Mouse (Mus musculus) liver, embryonic 15.5 days (tissue): ENCODE data around the gene Ap3b2. TPM values are rescaled to one million over a fixed set of nuclear protein-coding genes. Genes with fewer than 3 reads are reported as not detected.

Experiments
- ATAC-seq: fragments of 200-750 bp; cut with Nextera tagmentation; 2 replicates; pipeline ENCODE4 v1.8.0; 2017; ENCODE audit warnings: moderate number of reproducible peaks, mild to moderate bottlenecking, moderate library complexity; ENCODE audit not compliant: insufficient read depth
- H3K27ac ChIP-seq: fragments of 300-500 bp; sonication (generic); replicated peaks from 2 replicates; pipeline ENCODE4 v1.5.1; 2015; ENCODE audit warnings: mild to moderate bottlenecking, inconsistent platforms
- H3K27me3 ChIP-seq: fragments of 300-500 bp; sonication (generic); 2 replicates; pipeline ENCODE4 v1.6.1; 2015; ENCODE audit warnings: mild to moderate bottlenecking, inconsistent platforms
- H3K36me3 ChIP-seq: fragments of 300-500 bp; sonication (generic); replicated peaks from 2 replicates; pipeline ENCODE4 v1.6.1; 2015; ENCODE audit warnings: moderate library complexity, mild to moderate bottlenecking, inconsistent platforms
- H3K4me1 ChIP-seq: fragments of 300-500 bp; sonication (generic); replicated peaks from 2 replicates; pipeline ENCODE4 v1.6.1; 2015; ENCODE audit warnings: inconsistent platforms
- H3K4me2 ChIP-seq: fragments of 300-500 bp; sonication (generic); 2 replicates; pipeline ENCODE4 v1.6.1; 2015; ENCODE audit warnings: moderate library complexity, mild to moderate bottlenecking, inconsistent platforms
- H3K4me3 ChIP-seq: fragments of 300-500 bp; sonication (generic); replicated peaks from 2 replicates; pipeline ENCODE4 v1.5.1; 2015; ENCODE audit warnings: mild to moderate bottlenecking, inconsistent platforms
- H3K9ac ChIP-seq: fragments of 300-500 bp; sonication (generic); 2 replicates; pipeline ENCODE4 v1.6.1; 2015; ENCODE audit warnings: moderate library complexity, mild to moderate bottlenecking, inconsistent platforms
- H3K9me3 ChIP-seq: fragments of 300-500 bp; sonication (generic); replicated peaks from 2 replicates; pipeline ENCODE4 v1.6.1; 2016; ENCODE audit warnings: inconsistent platforms
- WGBS: fragments of 180-500 bp; shearing (Covaris S2); methylation state at CpG from one replicate; pipeline ENCODE4 v1.1.7; 2015; ENCODE audit warnings: mixed read lengths; ENCODE audit not compliant: insufficient replicate concordance; 5-methylcytosine and 5-hydroxymethylcytosine counted together
- microRNA counts: library from miRNA; unstranded; fragments of <30 nt; microRNA quantifications from one replicate; lab custom pipeline; 2016
- polyA plus RNA-seq: library from polyadenylated mRNA; unstranded; fragments of >200 nt; fragmentation: Nextera tagmentation; extraction: Ambion mirVana; gene quantifications from 2 replicates; pipeline ENCODE4 v1.2.1, GENCODE M21; 2015

Ap3b2 gene
- polyA plus RNA-seq, 1 experiment from 2014 or later = 0.09 TPM

DNA sequence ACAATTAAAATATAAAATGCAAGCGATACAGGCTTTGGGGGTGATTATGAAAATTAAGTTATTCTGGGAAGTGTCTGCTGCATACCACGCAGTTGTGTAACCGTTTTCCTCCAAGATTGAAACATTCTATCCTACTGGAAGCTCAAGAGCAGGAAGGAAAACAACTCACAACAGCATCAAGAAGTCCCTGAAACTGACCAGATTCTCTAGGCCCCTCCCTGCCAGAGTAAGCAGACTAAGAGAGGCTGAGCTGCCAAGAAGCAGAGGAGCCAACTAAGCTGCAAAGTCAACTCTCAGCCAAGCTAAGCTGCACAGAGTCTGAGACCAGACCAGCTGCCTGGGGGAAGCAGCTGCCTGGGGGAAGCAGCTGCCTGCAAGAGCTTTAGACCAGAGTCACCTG lies 18.5 kb downstream of the Ap3b2 start:
- peaks cover 20% of the 10 kb centered on the region for H3K27me3 ChIP-seq
- ATAC-seq = no peak

DNA sequence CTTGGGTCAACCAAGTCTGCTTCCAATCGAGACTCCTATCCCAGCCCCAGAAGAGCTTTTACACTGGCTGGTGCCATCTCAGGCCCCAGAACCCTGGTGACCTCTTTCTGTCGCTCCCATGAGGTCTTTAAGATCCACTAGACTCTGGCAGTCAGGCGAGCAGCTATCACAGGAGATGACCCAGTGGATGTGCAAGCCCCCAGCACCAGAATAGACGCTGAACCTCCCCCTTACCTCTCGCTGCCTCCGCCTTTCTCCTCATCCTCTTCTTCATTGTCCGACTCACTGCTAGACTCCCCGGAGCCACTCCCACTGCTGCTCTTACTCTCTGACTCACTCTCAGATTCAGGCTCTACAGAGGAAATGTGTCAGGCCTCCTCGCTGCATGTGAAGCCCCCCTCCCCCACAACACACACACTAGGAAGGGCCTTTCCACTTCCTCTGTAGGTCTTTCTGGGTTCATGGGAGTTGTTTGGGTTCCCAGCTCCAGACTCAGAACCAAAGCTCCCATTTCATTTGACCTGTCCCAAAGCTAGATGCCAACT lies 28.7 kb downstream of the Ap3b2 start:
- 46% methylated on average over 9 of the region's 9 CpGs for WGBS
- Histone ChIP-seq H3K36me3 (no peaks in the 10 kb centered on the region), H3K4me2 (no peak overlapping the region), H3K9me3 (no peaks in the 10 kb centered on the region), H3K4me1 (no peaks in the 10 kb centered on the region), H3K4me3 (no peak overlapping the region), H3K27ac (no peak overlapping the region), H3K27me3 (no peaks in the 10 kb centered on the region; the same call in 1 of the 2 replicates), H3K9ac (no peak overlapping the region)
- ATAC-seq = no peak

More for the DNA sequence above, 18.5 kb downstream of the Ap3b2 start:
- Histone ChIP-seq H3K36me3 (no peaks in the 10 kb centered on the region), H3K9me3 (no peaks in the 10 kb centered on the region), H3K4me3 (no peak overlapping the region), H3K4me2 (no peak overlapping the region), H3K4me1 (no peaks in the 10 kb centered on the region), H3K27ac (no peak overlapping the region), H3K9ac (no peak overlapping the region)
- WGBS = 38% methylated on average over 3 of the region's 3 CpGs

DNA sequence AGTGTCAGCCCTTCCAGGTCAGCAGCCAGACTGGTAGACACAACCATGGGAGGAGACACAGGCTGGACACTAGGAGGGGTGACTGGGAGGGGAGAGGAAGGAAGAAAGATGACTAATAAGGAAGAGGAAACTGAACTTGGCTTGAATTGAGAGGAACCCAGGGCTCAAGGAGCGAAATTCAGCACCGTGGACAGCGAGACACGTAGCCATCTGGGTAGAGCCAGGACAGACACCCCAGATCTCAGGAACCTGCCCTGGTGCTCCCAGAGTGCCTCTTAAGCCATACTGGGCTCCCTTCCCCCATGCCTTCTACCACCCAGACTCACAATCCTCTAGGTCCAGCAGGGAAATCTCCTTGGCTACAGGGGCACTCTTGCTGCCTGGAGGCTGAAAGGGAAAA lies 29.6 kb downstream of the Ap3b2 start:
- no peaks in the 10 kb centered on the region for H3K9me3 ChIP-seq
- no peak overlapping the region for H3K9ac ChIP-seq
- H3K4me2 ChIP-seq = no peak overlapping the region
- no peak for ATAC-seq
- H3K27me3 ChIP-seq = peaks cover 5% of the 10 kb centered on the region; the same call in 1 of the 2 replicates
- no peak overlapping the region for H3K27ac ChIP-seq
- no peaks in the 10 kb centered on the region for H3K4me1 ChIP-seq
- no peaks in the 10 kb centered on the region for H3K36me3 ChIP-seq
- H3K4me3 ChIP-seq = no peak overlapping the region
- 1% methylated on average over 4 of the region's 4 CpGs for WGBS

DNA sequence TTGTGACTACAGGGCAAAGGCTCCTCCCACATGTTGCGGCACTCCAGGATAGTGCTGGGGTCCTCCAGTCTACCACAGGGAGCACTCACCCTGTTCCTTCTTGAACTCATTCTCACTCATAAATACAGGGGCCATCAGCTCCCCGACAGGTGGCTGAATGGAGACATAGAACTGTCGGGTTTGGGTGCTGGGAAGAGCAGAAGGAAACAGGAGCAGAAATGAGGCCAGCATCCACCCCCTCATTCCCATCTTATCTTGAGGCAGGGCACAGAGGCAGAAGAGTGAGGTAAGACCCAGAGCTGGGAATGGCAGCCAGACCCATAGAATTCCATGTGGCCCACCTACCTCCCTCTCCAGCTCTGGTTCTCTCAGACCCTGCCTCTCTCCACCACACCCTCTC lies 30.9 kb downstream of the Ap3b2 start:
- Histone ChIP-seq H3K9me3 (no peaks in the 10 kb centered on the region), H3K4me1 (no peaks in the 10 kb centered on the region), H3K4me3 (no peak overlapping the region), H3K27me3 (peaks cover 16% of the 10 kb centered on the region; the same call in 1 of the 2 replicates), H3K9ac (no peak overlapping the region), H3K4me2 (no peak overlapping the region), H3K36me3 (no peaks in the 10 kb centered on the region), H3K27ac (no peak overlapping the region)
- 60% methylated on average over 3 of the region's 3 CpGs for WGBS
- ATAC-seq = no peak

DNA sequence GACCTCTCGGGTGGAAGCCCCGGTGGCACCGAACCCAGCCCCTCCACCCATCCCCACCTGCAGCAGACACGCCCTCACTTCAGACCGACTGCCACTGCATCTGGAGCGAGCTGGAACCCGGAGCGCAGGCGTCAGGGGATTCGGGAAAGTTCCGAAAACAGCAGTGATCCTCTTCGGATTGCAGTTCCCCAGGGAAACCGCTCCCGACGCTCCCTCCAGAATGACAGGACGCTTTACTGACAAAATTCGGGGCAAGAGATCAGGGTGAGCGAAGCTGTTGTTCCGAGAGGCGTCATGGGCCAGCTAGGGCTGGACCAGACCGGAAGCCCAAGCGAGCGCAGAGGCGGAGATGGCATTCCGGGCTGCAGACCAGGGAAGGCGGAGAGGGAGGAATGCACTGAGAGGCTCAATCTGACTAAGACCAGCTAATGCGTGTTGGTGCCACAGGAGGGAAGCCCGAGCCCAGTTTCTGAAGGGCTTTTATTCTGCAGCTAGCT lies 38.5 kb downstream of the Ap3b2 start, which contains the start of gene Cpeb1:
Gene Cpeb1 (minus strand): TSS at position 311 of the 497 bp plus-strand sequence.
- no peaks in the 10 kb centered on the region for H3K36me3 ChIP-seq
- no peak within 1 kb of the TSS for H3K9ac ChIP-seq
- H3K27ac ChIP-seq = no peak within 1 kb of the TSS
- peak within 1 kb of the TSS; percentile 47 for H3K4me3 ChIP-seq
- H3K9me3 ChIP-seq = no peaks in the 10 kb centered on the region
- peaks cover 15% of the 10 kb centered on the region for H3K4me1 ChIP-seq
- WGBS = 3% methylated on average over 28 of the region's 28 CpGs
- peak within 1 kb of the TSS; percentile 70 for H3K4me2 ChIP-seq
- no peak for ATAC-seq
- H3K27me3 ChIP-seq = peaks cover 86% of the 10 kb centered on the region

DNA sequence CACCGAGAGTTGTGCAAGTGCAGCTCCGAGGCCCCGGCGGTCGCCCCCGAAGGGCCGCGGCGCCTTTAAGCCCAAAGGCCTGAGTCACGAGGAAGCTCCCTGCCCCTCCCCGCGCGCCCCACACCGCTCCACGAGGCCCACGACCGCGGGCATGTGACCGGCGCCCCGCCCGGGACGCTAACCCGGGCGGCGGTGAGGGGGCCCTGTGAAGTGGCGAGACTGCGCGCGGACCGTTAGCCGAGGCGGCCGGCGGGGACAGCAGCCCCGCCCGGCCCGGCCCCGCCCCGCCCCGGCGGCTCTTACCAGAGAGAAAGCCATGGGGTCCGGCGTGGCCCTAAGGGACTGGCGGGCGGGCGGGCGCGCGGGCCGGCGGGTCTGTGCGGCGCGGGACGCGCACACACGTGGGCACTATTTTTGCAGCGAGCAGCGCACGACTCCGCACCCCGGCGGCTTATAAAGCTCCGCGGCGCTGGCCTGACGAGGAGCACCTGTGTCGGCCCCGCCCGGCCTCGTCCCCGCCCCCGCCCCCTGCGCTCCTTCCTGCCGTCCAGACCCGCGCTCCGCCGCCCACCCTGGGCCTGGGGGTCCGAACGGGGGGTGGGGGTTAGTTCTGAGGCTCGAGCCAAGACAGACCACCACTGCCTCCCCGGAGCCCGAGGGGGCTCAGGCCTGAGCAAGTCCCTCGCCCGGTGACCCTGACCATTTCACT lies 39.2 kb downstream of the Ap3b2 start:
- Histone ChIP-seq H3K4me2 (peak overlapping the region; percentile 70), H3K4me1 (peaks cover 15% of the 10 kb centered on the region), H3K9ac (no peak overlapping the region), H3K36me3 (no peaks in the 10 kb centered on the region), H3K27me3 (peaks cover 90% of the 10 kb centered on the region), H3K27ac (no peak overlapping the region), H3K9me3 (no peaks in the 10 kb centered on the region), H3K4me3 (peak overlapping the region; percentile 47)
- WGBS = under 1% methylated on average over 81 of the region's 87 CpGs
- no peak for ATAC-seq

DNA sequence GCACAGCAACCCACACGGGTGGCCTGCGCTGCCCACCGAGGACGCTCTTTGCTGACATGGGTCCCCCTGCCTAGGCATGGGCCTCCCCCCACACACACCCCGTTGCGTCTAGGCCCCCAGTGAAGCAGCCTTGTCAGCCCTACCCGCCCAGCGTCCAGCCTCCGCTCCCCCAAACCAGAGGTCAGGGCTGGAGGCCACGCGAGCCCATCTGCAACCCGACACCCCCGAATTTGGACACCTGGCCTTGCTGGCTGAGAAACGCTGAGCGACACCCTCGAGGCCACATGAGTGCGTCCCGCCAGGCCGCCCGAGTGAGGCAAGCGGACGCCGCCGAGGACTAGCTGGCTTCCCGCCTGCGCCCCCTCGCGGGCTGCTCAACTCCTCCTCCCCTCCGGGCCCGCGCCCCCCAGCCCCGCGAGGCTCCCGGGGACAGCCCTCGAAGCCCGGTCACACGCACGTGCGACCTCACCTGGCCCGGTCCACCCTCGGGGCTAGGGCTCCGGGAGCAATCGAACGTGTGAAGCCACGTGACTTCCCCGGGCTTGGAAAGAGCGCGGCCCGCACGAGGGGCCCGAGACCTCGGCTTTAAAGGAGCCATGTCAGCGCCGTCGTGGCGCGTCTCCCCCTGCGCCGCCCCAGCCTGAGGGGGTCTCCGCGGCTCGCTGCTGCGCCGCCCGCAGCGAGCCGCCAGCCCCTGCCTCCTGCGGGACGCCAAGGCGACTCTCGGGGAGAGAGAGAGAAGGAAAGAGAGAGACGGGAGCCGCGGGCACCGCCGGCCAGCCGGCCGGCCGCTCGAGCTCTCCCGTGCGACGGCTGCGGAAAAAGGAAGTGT lies 40.1 kb downstream of the Ap3b2 start:
- H3K27me3 ChIP-seq = peaks cover 83% of the 10 kb centered on the region
- H3K9me3 ChIP-seq = no peaks in the 10 kb centered on the region
- H3K4me2 ChIP-seq = peak overlapping the region; percentile 70
- peak overlapping the region; percentile 47 for H3K4me3 ChIP-seq
- no peak overlapping the region for H3K9ac ChIP-seq
- no peak for ATAC-seq
- WGBS = 7% methylated on average over 78 of the region's 84 CpGs
- no peak overlapping the region for H3K27ac ChIP-seq
- H3K36me3 ChIP-seq = no peaks in the 10 kb centered on the region
- H3K4me1 ChIP-seq = peaks cover 15% of the 10 kb centered on the region

DNA sequence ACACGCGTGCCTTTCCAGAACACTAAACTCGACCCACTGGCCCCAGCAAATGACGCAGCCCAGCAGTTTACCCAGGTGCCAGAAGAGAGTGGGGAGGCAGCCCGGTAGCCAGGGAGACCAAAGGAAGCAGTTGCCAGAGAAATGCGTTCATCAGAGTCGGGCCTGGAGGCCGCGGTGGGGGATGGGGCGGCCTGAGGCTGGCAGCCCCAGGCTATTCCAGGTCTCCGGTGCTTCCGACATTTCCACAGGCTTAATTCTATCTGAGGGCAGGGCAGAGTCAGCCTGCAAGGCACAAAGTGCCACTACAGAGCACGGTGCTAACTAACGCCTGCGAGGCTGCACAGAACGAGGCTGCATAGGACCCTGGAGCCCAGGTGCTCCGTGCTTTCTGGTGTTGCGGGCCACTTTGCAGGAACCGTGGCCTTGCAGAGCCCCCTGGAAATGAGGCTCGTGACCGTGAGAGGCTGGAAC lies 40.7 kb downstream of the Ap3b2 start:
- no peak overlapping the region for H3K4me2 ChIP-seq
- WGBS = 7% methylated on average over 21 of the region's 21 CpGs
- peaks cover 15% of the 10 kb centered on the region for H3K4me1 ChIP-seq
- H3K9me3 ChIP-seq = no peaks in the 10 kb centered on the region
- H3K9ac ChIP-seq = no peak overlapping the region
- H3K27ac ChIP-seq = no peak overlapping the region
- no peaks in the 10 kb centered on the region for H3K36me3 ChIP-seq
- no peak for ATAC-seq
- H3K4me3 ChIP-seq = no peak overlapping the region
- peaks cover 81% of the 10 kb centered on the region for H3K27me3 ChIP-seq

MicroRNAs within 50 kb of the gene (microRNA counts, 519-probe panel; counts per million panel counts)
- microRNA mmu-miR-1839-3p (lab: Ali Mortazavi, UCI) (not detected), microRNA mmu-miR-1839-5p (lab: Ali Mortazavi, UCI) (2,385 counts per million, percentile 40 among the panel's probes with 10 or more counts)

Other genes with a start within 250 kb of the Ap3b2 start
- gene Rps17, start 148.7 kb downstream of the Ap3b2 start, polyA plus RNA-seq = 552 and 627 TPM in 2 replicates
- 0.07 TPM in 1 of 2 replicates, not detected in the other for gene Cpeb1, start 38.5 kb downstream of the Ap3b2 start, polyA plus RNA-seq
- gene BC048679, start 4.4 kb upstream of the Ap3b2 start, polyA plus RNA-seq = not detected in 2 replicates
- 0.31 and 0.47 TPM in 2 replicates for gene Fsd2, start 73.0 kb upstream of the Ap3b2 start, polyA plus RNA-seq
- 4.9 and 5.2 TPM in 2 replicates for gene Whamm, start 77.3 kb upstream of the Ap3b2 start, polyA plus RNA-seq
- gene Homer2, start 213.6 kb upstream of the Ap3b2 start, polyA plus RNA-seq = 3.9 and 4.8 TPM in 2 replicates